Mouse (Mus musculus) neural tube, embryonic 11.5 days (tissue): ENCODE measurements around the gene Zfp87. TPM values are rescaled to one million over a fixed set of nuclear protein-coding genes. Genes with fewer than 3 reads are reported as not detected.

Source experiments
- ATAC-seq: fragments of 200-750 bp; cut with Nextera tagmentation; 2 replicates; pipeline ENCODE4 v1.8.0; 2017; ENCODE audit warnings: moderate number of reproducible peaks, mild to moderate bottlenecking, moderate TSS enrichment, moderate library complexity; ENCODE audit not compliant: insufficient read depth, low FRiP score, low TSS enrichment
- DNase-seq: peaks from one replicate; pipeline ENCODE4 v3.0.0-alpha.2; 2015; ENCODE audit warnings: low spot score
- H3K27ac ChIP-seq: fragments of 300-500 bp; sonication (generic); 2 replicates; pipeline ENCODE4 v1.5.1; 2014; ENCODE audit warnings: low read depth, mild to moderate bottlenecking, low read length
- H3K27me3 ChIP-seq: fragments of 300-500 bp; sonication (generic); 2 replicates; pipeline ENCODE4 v1.6.1; 2014; ENCODE audit warnings: mild to moderate bottlenecking, low read length, mixed read lengths; ENCODE audit not compliant: control insufficient read depth, insufficient read depth
- H3K36me3 ChIP-seq: fragments of 300-500 bp; sonication (generic); 2 replicates; pipeline ENCODE4 v1.6.1; 2014; ENCODE audit warnings: mild to moderate bottlenecking, low read length, moderate library complexity, mixed read lengths; ENCODE audit not compliant: control insufficient read depth, insufficient read depth
- H3K4me1 ChIP-seq: fragments of 300-500 bp; sonication (generic); 2 replicates; pipeline ENCODE4 v1.6.1; 2014; ENCODE audit warnings: low read length, mixed read lengths; ENCODE audit not compliant: control insufficient read depth, insufficient read depth
- H3K4me2 ChIP-seq: fragments of 300-500 bp; sonication (generic); 2 replicates; pipeline ENCODE4 v1.6.1; 2014; ENCODE audit warnings: low read depth, mild to moderate bottlenecking, moderate library complexity
- H3K4me3 ChIP-seq: fragments of 300-500 bp; sonication (generic); 2 replicates; pipeline ENCODE4 v1.5.1; 2014; ENCODE audit warnings: low read depth, low read length
- H3K9ac ChIP-seq: fragments of 300-500 bp; sonication (generic); 2 replicates; pipeline ENCODE4 v1.6.1; 2014; ENCODE audit warnings: mild to moderate bottlenecking, low read length
- H3K9me3 ChIP-seq: fragments of 300-500 bp; sonication (generic); 2 replicates; pipeline ENCODE4 v1.6.1; 2016; ENCODE audit warnings: low read length; ENCODE audit not compliant: control insufficient read depth
- WGBS: fragments of 180-500 bp; shearing (Covaris S2); extraction: QIAGEN DNeasy Blood & Tissue Kit; methylation state at CpG from one replicate; pipeline ENCODE4 v1.1.7; 2014; 5-methylcytosine and 5-hydroxymethylcytosine counted together
- polyA plus RNA-seq: library from polyadenylated mRNA; unstranded; fragments of >200 nt; fragmentation: Nextera tagmentation; extraction: Ambion mirVana; gene quantifications from 2 replicates; pipeline ENCODE4 v1.2.1, GENCODE M21; 2014

Gene Zfp87
- polyA plus RNA-seq, 1 experiment from 2014 or later, result 34.3 TPM

DNA sequence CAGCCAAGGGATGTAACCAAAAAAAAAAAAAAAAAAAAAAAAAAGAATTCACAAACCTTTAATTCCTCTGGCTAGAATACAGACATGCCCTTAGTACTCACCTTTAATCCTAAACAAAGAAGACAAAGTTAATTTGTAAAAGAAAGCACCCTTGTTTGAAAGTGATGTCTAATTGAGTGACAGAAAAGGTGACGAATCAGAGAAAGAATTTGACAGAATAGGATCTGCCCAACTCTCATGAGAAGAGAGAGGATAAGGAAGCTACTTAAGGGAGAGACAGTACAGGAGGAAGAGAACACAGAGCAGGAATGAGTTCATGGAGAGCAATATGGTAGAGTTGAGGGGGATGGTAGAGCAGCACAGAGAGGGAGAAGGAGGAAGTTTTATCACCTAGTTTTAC is 30.3 kb downstream of the Zfp87 start:
- H3K4me3 ChIP-seq, result no peak overlapping the region
- peaks cover 8% of the 10 kb centered on the region for H3K9me3 ChIP-seq
- H3K36me3 ChIP-seq, result peaks cover 14% of the 10 kb centered on the region
- no peak overlapping the region for H3K9ac ChIP-seq
- H3K4me1 ChIP-seq, result no peaks in the 10 kb centered on the region
- DNase-seq (no peak), ATAC-seq (no peak)
- H3K27ac ChIP-seq, result no peak overlapping the region
- WGBS, result 95% methylated on average over 1 of the region's 1 CpGs
- no peaks in the 10 kb centered on the region for H3K27me3 ChIP-seq
- H3K4me2 ChIP-seq, result no peak overlapping the region

DNA sequence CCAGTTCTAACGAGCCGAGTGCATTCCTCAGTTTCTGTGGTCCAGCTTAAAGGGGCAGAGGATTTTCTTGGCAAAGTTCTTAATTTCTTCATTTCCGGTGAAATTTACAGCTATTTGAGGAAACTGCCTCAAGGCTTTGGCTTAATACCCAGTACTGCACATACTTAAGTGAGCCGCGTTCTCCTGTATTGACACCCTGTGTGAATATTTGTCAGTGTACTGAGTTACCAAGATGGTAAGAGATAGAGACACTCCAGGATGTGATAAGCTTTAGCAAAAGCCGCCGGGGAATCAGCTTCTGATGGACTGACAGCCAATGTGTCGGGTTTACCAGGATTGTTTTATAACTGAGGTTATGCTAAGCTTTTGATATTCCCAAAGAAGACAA is 41.6 kb downstream of the Zfp87 start:
- H3K9ac ChIP-seq, result peak overlapping the region; percentile 33; the same call in 1 of the 2 replicates
- H3K9me3 ChIP-seq, result no peaks in the 10 kb centered on the region
- no peak overlapping the region for H3K27ac ChIP-seq
- ATAC-seq (peak; percentile 38), DNase-seq (no peak)
- H3K4me1 ChIP-seq, result no peaks in the 10 kb centered on the region; the same call in 1 of the 2 replicates
- H3K4me3 ChIP-seq, result peak overlapping the region; percentile 48
- H3K4me2 ChIP-seq, result peak overlapping the region; percentile 40
- WGBS, result 49% methylated on average over 8 of the region's 8 CpGs
- no peaks in the 10 kb centered on the region for H3K27me3 ChIP-seq
- H3K36me3 ChIP-seq, result peaks cover 4% of the 10 kb centered on the region; the same call in 1 of the 2 replicates

DNA sequence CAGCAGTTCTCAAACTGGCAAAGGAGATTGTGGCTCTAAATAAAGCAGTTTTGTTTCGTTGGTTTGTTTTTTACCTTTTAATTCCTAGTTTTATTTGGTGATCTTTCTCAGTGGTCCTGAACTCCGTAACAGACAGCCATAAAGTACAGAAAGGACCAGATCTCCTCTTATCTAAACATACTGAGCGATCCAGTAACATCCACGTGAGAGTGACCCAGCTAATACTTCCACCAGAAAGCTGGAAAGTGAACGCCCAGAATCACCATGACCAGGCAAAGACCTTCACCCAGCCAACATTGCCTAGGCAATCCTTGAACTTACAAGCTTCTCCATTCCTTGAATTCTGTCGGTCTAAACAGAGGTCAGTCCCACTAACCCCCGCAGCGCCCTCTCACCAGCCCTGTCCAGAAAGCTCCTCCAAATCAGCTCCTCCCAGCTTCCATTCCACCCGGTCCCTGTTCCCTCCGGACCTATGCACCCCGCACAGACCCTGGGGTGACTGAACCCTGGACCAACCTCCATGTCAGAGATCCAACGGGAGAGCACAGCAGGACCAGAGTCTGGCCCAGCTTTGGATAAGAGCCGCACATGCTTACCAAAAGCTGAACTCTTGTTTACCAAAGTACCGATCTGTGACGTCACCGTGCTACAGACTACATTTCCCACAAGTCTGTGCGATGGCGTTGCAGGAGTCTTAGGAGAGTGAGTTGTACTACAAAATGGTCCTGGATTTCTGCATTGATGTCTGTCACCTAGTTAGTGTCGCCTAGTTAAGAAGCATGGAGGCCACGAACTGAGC is 42.2 kb downstream of the Zfp87 start, which contains the start of gene Zfp874b:
Gene Zfp874b (minus strand): TSS at position 634 of the 799 bp plus-strand sequence.
- peak; percentile 83 for DNase-seq
- Histone ChIP-seq H3K9me3 (no peaks in the 10 kb centered on the region), H3K27ac (no peak within 1 kb of the TSS)

DNA sequence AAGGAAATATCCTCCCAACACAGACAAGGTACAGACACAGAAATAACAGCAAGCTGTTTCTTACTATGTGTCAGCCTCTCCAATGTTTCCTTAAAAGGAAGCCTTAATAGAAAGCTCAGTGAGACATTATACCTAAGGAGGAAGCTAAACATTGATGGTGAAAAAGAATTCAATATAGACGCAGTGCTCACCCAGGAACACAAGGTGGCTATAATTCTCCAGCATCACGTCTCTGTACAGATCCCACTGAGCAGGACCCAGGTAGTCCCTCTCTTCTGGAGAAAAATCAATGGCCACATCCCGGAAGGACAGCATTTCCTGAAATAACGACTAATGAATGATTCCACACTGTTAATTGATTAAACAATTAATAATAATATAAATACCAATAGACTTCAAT is 44.4 kb downstream of the Zfp87 start:
- Histone ChIP-seq H3K4me3 (no peak overlapping the region), H3K4me1 (no peaks in the 10 kb centered on the region; the same call in 1 of the 2 replicates), H3K9me3 (no peaks in the 10 kb centered on the region), H3K9ac (no peak overlapping the region), H3K27me3 (no peaks in the 10 kb centered on the region), H3K27ac (no peak overlapping the region), H3K36me3 (no peaks in the 10 kb centered on the region), H3K4me2 (no peak overlapping the region)
- 67% methylated on average over 4 of the region's 4 CpGs for WGBS
- DNase-seq (no peak), ATAC-seq (no peak)

More for the DNA sequence above, 42.2 kb downstream of the Zfp87 start, which contains the start of gene Zfp874b:
- Histone ChIP-seq H3K4me1 (no peaks in the 10 kb centered on the region; the same call in 1 of the 2 replicates), H3K9ac (peak within 1 kb of the TSS; percentile 33; the same call in 1 of the 2 replicates), H3K27me3 (no peaks in the 10 kb centered on the region), H3K4me2 (peak within 1 kb of the TSS; percentile 40), H3K36me3 (no peaks in the 10 kb centered on the region), H3K4me3 (peak within 1 kb of the TSS; percentile 48)
- 6% methylated on average over 20 of the region's 20 CpGs for WGBS
- ATAC-seq, result peak; percentile 93

DNA sequence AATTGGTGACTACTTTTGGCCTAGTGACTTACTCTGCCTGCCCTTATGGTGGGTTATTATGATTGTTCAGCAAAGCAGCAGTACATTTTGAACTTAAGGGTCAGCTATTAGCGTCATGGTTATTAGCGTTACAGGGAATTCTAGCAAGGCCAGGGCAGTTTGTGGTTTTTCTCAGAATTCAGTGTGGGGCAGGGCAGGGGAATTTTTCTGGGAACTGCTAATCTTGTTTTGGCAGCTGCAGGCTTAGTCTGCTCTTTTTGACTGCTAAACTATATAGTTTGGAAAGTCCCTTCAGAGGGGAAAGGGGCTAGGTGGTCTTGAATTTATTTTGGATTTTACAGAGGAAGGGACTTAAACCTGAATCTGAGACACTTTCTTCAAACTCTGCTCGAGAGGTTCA is 56.7 kb downstream of the Zfp87 start:
- Histone ChIP-seq H3K4me1 (no peaks in the 10 kb centered on the region), H3K4me3 (no peak overlapping the region), H3K27ac (no peak overlapping the region), H3K27me3 (no peaks in the 10 kb centered on the region), H3K9me3 (no peaks in the 10 kb centered on the region), H3K4me2 (no peak overlapping the region), H3K9ac (no peak overlapping the region), H3K36me3 (no peaks in the 10 kb centered on the region)
- WGBS, result 97% methylated on average over 3 of the region's 3 CpGs
- no peak for ATAC-seq
- DNase-seq, result no peak

Other genes starting within 250 kb of the Zfp87 start
- 1.9 and 4.0 TPM in 2 replicates for gene Zfp458, start 247.7 kb downstream of the Zfp87 start, polyA plus RNA-seq
- gene Zfp457, start 219.7 kb downstream of the Zfp87 start, polyA plus RNA-seq, result 0.19 and 0.58 TPM in 2 replicates
- gene Zfp595, start 193.6 kb downstream of the Zfp87 start, polyA plus RNA-seq, result 1.9 and 2.0 TPM in 2 replicates
- 0.68 and 1.1 TPM in 2 replicates for gene Gm28044, start 165.6 kb downstream of the Zfp87 start, polyA plus RNA-seq
- gene Zfp953, start 165.6 kb downstream of the Zfp87 start, polyA plus RNA-seq, result 0.82 and 1.3 TPM in 2 replicates
- not detected in 2 replicates for gene Gm28041, start 150.4 kb downstream of the Zfp87 start, polyA plus RNA-seq
- 0.97 and 1.6 TPM in 2 replicates for gene Zfp456, start 150.4 kb downstream of the Zfp87 start, polyA plus RNA-seq
- gene Zfp429, start 126.4 kb downstream of the Zfp87 start, polyA plus RNA-seq, result 2.4 and 3.2 TPM in 2 replicates
- 0.22 and 1.2 TPM in 2 replicates for gene Zfp459, start 104.8 kb downstream of the Zfp87 start, polyA plus RNA-seq
- gene Zfp874a, start 74.6 kb downstream of the Zfp87 start, polyA plus RNA-seq, result 6.3 and 7.9 TPM in 2 replicates
- 0.81 and 1.6 TPM in 2 replicates for gene Zfp874b, start 41.9 kb downstream of the Zfp87 start, polyA plus RNA-seq
- 15.7 and 17.7 TPM in 2 replicates for gene Zfp58, start 25.6 kb downstream of the Zfp87 start, polyA plus RNA-seq
- not detected in 2 replicates for gene Gm26965, start within 50 bp of the Zfp87 start, polyA plus RNA-seq
- gene Zfp748, start 27.7 kb upstream of the Zfp87 start, polyA plus RNA-seq, result 15.9 and 21.7 TPM in 2 replicates
- gene Zfp729b, start 83.5 kb upstream of the Zfp87 start, polyA plus RNA-seq, result 4.4 and 5.3 TPM in 2 replicates
- gene Gm49345, start 111.6 kb upstream of the Zfp87 start, polyA plus RNA-seq, result not detected in 2 replicates
- 3.2 and 4.0 TPM in 2 replicates for gene Zfp729a, start 111.6 kb upstream of the Zfp87 start, polyA plus RNA-seq
- gene Zfp738, start 160.9 kb upstream of the Zfp87 start, polyA plus RNA-seq, result 12.8 and 13.6 TPM in 2 replicates
- gene Zfp65, start 203.0 kb upstream of the Zfp87 start, polyA plus RNA-seq, result 3.2 and 4.4 TPM in 2 replicates
- 5.8 and 6.5 TPM in 2 replicates for gene Zfp85, start 229.1 kb upstream of the Zfp87 start, polyA plus RNA-seq